Mouse (Mus musculus) lung, embryonic 16.5 days (tissue): ENCODE data around the gene Synj1. TPM values are rescaled to one million over a fixed set of nuclear protein-coding genes. Genes with fewer than 3 reads are reported as not detected.
A peak's percentile ranks its signal among the peaks of the same experiment; 100 is the strongest.

Experiments used
- ATAC-seq: fragments of 200-750 bp; cut with Nextera tagmentation; 2 replicates; pipeline ENCODE4 v1.8.0; 2017; ENCODE audit warnings: low read depth, mild to moderate bottlenecking, moderate library complexity
- H3K27ac ChIP-seq: fragments of 300-500 bp; sonication (generic); 2 replicates; pipeline ENCODE4 v1.5.1; 2014; ENCODE audit warnings: mild to moderate bottlenecking, control low read depth, low read length
- H3K27me3 ChIP-seq: fragments of 300-500 bp; sonication (generic); 2 replicates; pipeline ENCODE4 v1.6.1; 2014; ENCODE audit warnings: low read depth, low read length, mixed read lengths; ENCODE audit not compliant: control insufficient read depth, insufficient read depth
- H3K36me3 ChIP-seq: fragments of 300-500 bp; sonication (generic); 2 replicates; pipeline ENCODE4 v1.6.1; 2014; ENCODE audit warnings: low read length; ENCODE audit not compliant: control insufficient read depth, insufficient read depth
- H3K4me1 ChIP-seq: fragments of 300-500 bp; sonication (generic); replicated peaks from 2 replicates; pipeline ENCODE4 v1.6.1; 2014; ENCODE audit warnings: low read length, mixed read lengths; ENCODE audit not compliant: control insufficient read depth, insufficient read depth
- H3K4me2 ChIP-seq: fragments of 300-500 bp; sonication (generic); 2 replicates; pipeline ENCODE4 v1.6.1; 2014; ENCODE audit warnings: low read depth, low read length, control low read depth
- H3K4me3 ChIP-seq: fragments of 300-500 bp; sonication (generic); 2 replicates; pipeline ENCODE4 v1.5.1; 2014; ENCODE audit warnings: mild to moderate bottlenecking, low read length, control low read depth
- H3K9ac ChIP-seq: fragments of 300-500 bp; sonication (generic); 2 replicates; pipeline ENCODE4 v1.6.1; 2014; ENCODE audit warnings: low read length, control low read depth
- H3K9me3 ChIP-seq: fragments of 300-500 bp; sonication (generic); 2 replicates; pipeline ENCODE4 v1.6.1; 2016; ENCODE audit warnings: low read length; ENCODE audit not compliant: control insufficient read depth
- WGBS: fragments of 180-500 bp; shearing (Covaris S2); extraction: QIAGEN DNeasy Blood & Tissue Kit; methylation state at CpG from one replicate; pipeline ENCODE4 v1.1.7; 2014; 5-methylcytosine and 5-hydroxymethylcytosine counted together
- microRNA-seq: library from miRNA; unstranded; fragments of <30 nt; microRNA quantifications from one replicate; pipeline ENCODE4, GENCODE M21; 2016
- polyA plus RNA-seq: library from polyadenylated mRNA; unstranded; fragments of >200 nt; fragmentation: Nextera tagmentation; extraction: Ambion mirVana; gene quantifications from 2 replicates; pipeline ENCODE4 v1.2.1, GENCODE M21; 2015

Synj1 gene
- polyA plus RNA-seq, 1 experiment from 2014 or later, result 15.6 TPM

DNA sequence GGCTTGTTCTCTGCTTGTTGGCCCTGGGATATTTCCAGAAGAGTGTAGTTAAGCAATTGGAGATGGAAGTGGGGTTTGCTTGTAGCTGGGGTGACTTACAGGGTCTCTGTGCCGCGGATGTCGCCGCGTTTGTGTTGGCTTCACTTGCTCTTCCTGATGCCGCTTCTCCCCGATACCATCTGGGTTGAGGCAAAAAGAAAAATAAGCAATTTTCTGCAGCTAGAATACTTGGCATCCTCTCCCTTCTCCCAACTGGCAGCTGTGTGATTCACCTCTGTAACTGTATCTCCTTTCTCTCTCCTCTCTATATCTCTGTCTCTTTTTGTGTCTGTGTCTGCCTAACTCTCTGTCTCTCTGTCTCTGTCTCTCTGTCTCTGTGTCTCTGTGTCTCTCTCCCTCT lies 118.1 kb downstream of the Synj1 start:
- ATAC-seq, result no peak
- H3K4me1 ChIP-seq, result peaks cover 8% of the 10 kb centered on the region; the same call in 1 of the 2 replicates
- no peak overlapping the region for H3K9ac ChIP-seq
- H3K9me3 ChIP-seq, result 0 out of 2 replicates have a peak, but pooled peaks cover under 1% of the 10 kb centered on the region
- WGBS, result 64% methylated on average over 7 of the region's 7 CpGs
- H3K27ac ChIP-seq, result no peak overlapping the region
- H3K4me2 ChIP-seq, result no peak overlapping the region
- H3K27me3 ChIP-seq, result peaks cover 3% of the 10 kb centered on the region; the same call in 1 of the 2 replicates
- no peaks in the 10 kb centered on the region for H3K36me3 ChIP-seq
- no peak overlapping the region for H3K4me3 ChIP-seq

DNA sequence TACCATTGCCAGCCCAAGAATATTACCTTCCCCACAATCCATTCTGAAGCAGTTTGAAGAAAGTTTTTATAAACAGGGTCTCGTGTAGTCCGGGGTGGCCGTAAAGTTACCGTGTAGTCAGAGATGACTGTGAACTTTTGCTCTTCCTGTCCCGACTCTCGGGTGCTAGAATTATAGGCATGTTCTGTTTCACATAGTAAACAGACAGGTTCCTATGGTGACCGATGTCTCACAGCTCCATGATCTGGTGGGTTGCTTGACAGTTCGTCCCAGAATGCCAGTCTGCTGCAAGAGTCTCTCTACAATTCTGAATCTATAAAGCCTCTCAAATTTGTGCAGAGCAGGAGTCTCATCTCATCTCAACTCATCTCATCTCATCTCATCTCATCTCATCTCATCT lies 119.0 kb downstream of the Synj1 start:
- Histone ChIP-seq H3K27ac (no peak overlapping the region), H3K4me1 (peaks cover 8% of the 10 kb centered on the region; the same call in 1 of the 2 replicates), H3K4me3 (no peak overlapping the region), H3K9ac (no peak overlapping the region), H3K9me3 (0 out of 2 replicates have a peak, but pooled peaks cover 3% of the 10 kb centered on the region), H3K4me2 (0 out of 2 replicates have a peak overlapping the region, but pooled peaks have one; percentile 5), H3K36me3 (no peaks in the 10 kb centered on the region), H3K27me3 (peaks cover 3% of the 10 kb centered on the region; the same call in 1 of the 2 replicates)
- 13% methylated on average over 8 of the region's 8 CpGs for WGBS
- 0 out of 2 replicates have a peak, but pooled peaks have one; percentile 26 for ATAC-seq

DNA sequence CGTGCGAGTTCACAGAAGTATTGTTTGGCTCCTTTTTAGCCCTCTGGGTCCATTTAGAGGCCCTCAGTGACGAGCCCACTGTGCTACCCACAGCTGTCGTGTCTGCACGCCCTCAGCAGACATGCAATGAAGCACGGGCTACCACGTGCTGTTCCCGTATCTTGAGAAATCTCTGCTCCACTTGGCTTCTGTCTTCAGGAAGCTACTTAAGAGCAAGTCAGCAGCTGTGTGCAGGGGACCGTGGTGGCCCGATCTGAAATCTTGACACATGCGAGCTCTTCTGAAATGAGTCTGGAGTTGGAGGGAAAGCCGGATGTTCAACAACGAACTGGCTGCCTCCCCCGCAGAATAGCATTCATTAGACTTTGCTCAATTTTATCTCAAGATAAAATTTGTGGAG lies 119.5 kb downstream of the Synj1 start:
- Histone ChIP-seq H3K36me3 (no peaks in the 10 kb centered on the region), H3K9me3 (0 out of 2 replicates have a peak, but pooled peaks cover 3% of the 10 kb centered on the region), H3K9ac (no peak overlapping the region), H3K4me1 (peaks cover 8% of the 10 kb centered on the region; the same call in 1 of the 2 replicates), H3K4me3 (no peak overlapping the region), H3K4me2 (no peak overlapping the region), H3K27me3 (peaks cover 3% of the 10 kb centered on the region; the same call in 1 of the 2 replicates), H3K27ac (no peak overlapping the region)
- WGBS, result 39% methylated on average over 14 of the region's 14 CpGs
- ATAC-seq, result peak; percentile 83

DNA sequence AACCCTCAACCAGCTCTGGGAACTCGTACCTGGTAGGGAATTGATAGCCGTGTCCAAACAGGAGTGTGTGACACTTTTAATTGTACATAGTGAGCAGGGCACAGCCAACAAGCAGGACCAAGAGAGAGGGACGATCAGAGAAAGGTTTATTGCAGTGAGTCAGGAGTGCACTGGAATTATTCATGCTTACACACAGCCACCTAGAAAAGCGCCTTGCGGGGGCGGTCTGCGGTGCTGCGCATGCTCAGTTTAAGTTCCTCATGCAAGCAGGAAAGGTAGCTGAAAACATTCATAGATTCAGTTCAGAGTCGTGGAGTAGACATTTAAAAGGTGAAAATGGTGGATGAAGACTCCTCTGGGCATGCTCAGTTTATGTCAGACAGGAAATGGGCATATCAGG lies 120.4 kb downstream of the Synj1 start:
- 84% methylated on average over 9 of the region's 9 CpGs for WGBS
- no peak overlapping the region for H3K4me3 ChIP-seq
- H3K4me2 ChIP-seq, result no peak overlapping the region
- H3K9ac ChIP-seq, result no peak overlapping the region
- peaks cover 3% of the 10 kb centered on the region; the same call in 1 of the 2 replicates for H3K27me3 ChIP-seq
- H3K27ac ChIP-seq, result no peak overlapping the region
- ATAC-seq, result no peak
- 0 out of 2 replicates have a peak, but pooled peaks cover 3% of the 10 kb centered on the region for H3K9me3 ChIP-seq
- H3K4me1 ChIP-seq, result peaks cover 11% of the 10 kb centered on the region; the same call in 1 of the 2 replicates
- no peaks in the 10 kb centered on the region for H3K36me3 ChIP-seq

Small RNAs within 50 kb of the gene (microRNA-seq; reads per million reads assigned to microRNA genes)
- not detected for gene Gm22933

Other genes with a start within 250 kb of the Synj1 start
- gene Urb1, start 200.9 kb downstream of the Synj1 start, polyA plus RNA-seq, result 6.9 and 8.1 TPM in 2 replicates
- 3.8 and 4.6 TPM in 2 replicates for gene Eva1c, start 184.6 kb downstream of the Synj1 start, polyA plus RNA-seq
- gene Cfap298, start 76.2 kb downstream of the Synj1 start, polyA plus RNA-seq, result 57.2 and 59.2 TPM in 2 replicates
- gene Paxbp1, start 33.2 kb upstream of the Synj1 start, polyA plus RNA-seq, result 43.1 and 45.8 TPM in 2 replicates
- gene 4932438H23Rik, start 83.8 kb upstream of the Synj1 start, polyA plus RNA-seq, result 0.13 and 0.19 TPM in 2 replicates
- gene Olig2, start 214.1 kb upstream of the Synj1 start, polyA plus RNA-seq, result not detected in 2 replicates